8 mouse cellular contexts compared by ENCODE assay signal in the genomic region with DNA sequence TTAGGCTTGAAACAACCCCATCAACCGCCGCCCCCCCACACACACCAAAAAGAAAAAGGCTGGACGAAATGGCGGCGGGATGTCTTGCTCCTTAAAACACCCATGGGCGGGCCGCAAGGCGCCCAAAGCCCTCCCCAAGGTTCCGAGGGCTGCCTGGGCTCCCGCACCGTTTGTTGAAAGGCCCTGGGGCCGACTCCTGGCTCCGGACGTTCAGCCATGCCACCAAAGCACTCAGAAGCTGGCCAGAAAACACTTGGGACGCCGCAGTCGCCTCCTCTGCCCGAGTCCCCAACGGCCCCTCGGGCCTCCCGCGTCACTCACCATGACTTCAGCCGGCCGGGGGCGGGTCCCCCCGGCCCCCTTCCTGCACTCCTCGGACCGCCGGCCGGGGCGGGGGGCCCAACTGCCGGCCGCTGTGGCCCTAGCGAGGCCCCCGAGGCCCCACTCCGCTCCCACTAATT. TPM values are rescaled to one million over a fixed set of nuclear protein-coding genes. Genes with fewer than 3 reads are reported as not detected.
A peak's percentile ranks its signal among the peaks of the same experiment; 100 is the strongest.
DNase-seq lines count a peak whose midpoint lies in the region; ATAC-seq lines count a peak whose summit lies in the region.

No protein-coding gene starts in this region.

- peak; percentile 44; the same call in 1 of the 2 replicates for ATAC-seq in intestine, embryonic 15.5 days
- ATAC-seq in midbrain, embryonic 13.5 days: no peak; the same call in 1 of the 2 replicates
- no peak for ATAC-seq in inflammation-experienced regulatory T-cells, adult 6 months

- peak overlapping the region; percentile 93 for H3K27ac ChIP-seq in intestine, embryonic 15.5 days
- peak overlapping the region; percentile 94 for H3K27ac ChIP-seq in midbrain, embryonic 13.5 days

- H3K4me3 ChIP-seq in intestine, embryonic 15.5 days (replicated peaks): peak overlapping the region; percentile 96
- peak overlapping the region; percentile 79 for H3K4me3 ChIP-seq in midbrain, embryonic 13.5 days (replicated peaks)

- H3K9ac ChIP-seq in intestine, embryonic 15.5 days: peak overlapping the region; percentile 98
- H3K9ac ChIP-seq in midbrain, embryonic 13.5 days (replicated peaks): peak overlapping the region; percentile 99

- peak overlapping the region; percentile 68 for H3K4me2 ChIP-seq in intestine, embryonic 15.5 days (replicated peaks)
- peak overlapping the region; percentile 90 for H3K4me2 ChIP-seq in midbrain, embryonic 13.5 days (replicated peaks)

- intact Hi-C loops in left cerebral cortex, postnatal 10 days (cut with DNase I): no loop called here

- peak; percentile 23 to 39 for DNase-seq in adrenal gland, postnatal 4 days (ENCODE audit: low spot score in 2 of 2)
- DNase-seq in adrenal gland, postnatal 14 days: no peak
- DNase-seq in left cerebral cortex, postnatal 10 days (ENCODE audit: extremely low spot score in 1 of 2, low spot score in 2 of 2): peak; percentile 35 to 71
- no peak for DNase-seq in left cerebral cortex, adult 11 months (ENCODE audit: low spot score)
- DNase-seq in cerebellum, adult 9-11 months: peak; percentile 81

- H3K36me3 ChIP-seq in intestine, embryonic 15.5 days: peaks cover 10% of the 10 kb centered on the region
- peaks cover 28% of the 10 kb centered on the region for H3K36me3 ChIP-seq in midbrain, embryonic 13.5 days

- no peaks in the 10 kb centered on the region for H3K9me3 ChIP-seq in intestine, embryonic 15.5 days
- no peaks in the 10 kb centered on the region for H3K9me3 ChIP-seq in midbrain, embryonic 13.5 days

- no peaks in the 10 kb centered on the region for H3K27me3 ChIP-seq in intestine, embryonic 15.5 days (replicated peaks)
- H3K27me3 ChIP-seq in midbrain, embryonic 13.5 days: no peaks in the 10 kb centered on the region

- peaks cover 25% of the 10 kb centered on the region for H3K4me1 ChIP-seq in intestine, embryonic 15.5 days (replicated peaks)
- peaks cover 31% of the 10 kb centered on the region for H3K4me1 ChIP-seq in midbrain, embryonic 13.5 days (replicated peaks)

- under 1% methylated on average over 28 of the region's 36 CpGs for WGBS in intestine, embryonic 15.5 days
- WGBS in midbrain, embryonic 13.5 days: 0% methylated on average over 17 of the region's 36 CpGs

RNA-seq across cellular contexts. Expression of a gene that starts 0.5 kb away (rescaled TPM):
- 100 to 1,000 TPM; 140 to 156 TPM for total RNA-seq in adrenal gland, postnatal 4 days (2021)
- 140 and 146 TPM in 2 replicates for total RNA-seq in adrenal gland, postnatal 14 days (2021)
- 100 to 1,000 TPM; 145 to 159 TPM for total RNA-seq in left cerebral cortex, postnatal 10 days (2021)
- polyA plus RNA-seq in intestine, embryonic 15.5 days (2015; fragmentation: Nextera tagmentation; extraction: Ambion mirVana): 303 and 321 TPM in 2 replicates
- polyA plus RNA-seq in midbrain, embryonic 13.5 days (2015; fragmentation: Nextera tagmentation; extraction: Ambion mirVana): 281 and 301 TPM in 2 replicates
- 10 to 100 TPM; 13.2 to 64.5 (median 31.1) TPM for polyA plus RNA-seq in inflammation-experienced regulatory T-cells, adult 6 months (2017; shearing (Covaris generic))

RNA-seq across cellular contexts. Expression of a gene that starts 19.2 kb away (rescaled TPM):
- 1,000 to 10,000 TPM; 1,263 to 1,302 TPM for total RNA-seq in adrenal gland, postnatal 4 days (2021)
- 1,145 and 1,281 TPM in 2 replicates for total RNA-seq in adrenal gland, postnatal 14 days (2021)
- total RNA-seq in left cerebral cortex, postnatal 10 days (2021): 100 to 1,000 TPM; 484 to 532 TPM
- 328 and 339 TPM in 2 replicates for polyA plus RNA-seq in intestine, embryonic 15.5 days (2015; fragmentation: Nextera tagmentation; extraction: Ambion mirVana)
- 224 and 265 TPM in 2 replicates for polyA plus RNA-seq in midbrain, embryonic 13.5 days (2015; fragmentation: Nextera tagmentation; extraction: Ambion mirVana)
- 100 to 1,000 TPM; 324 to 638 (median 419) TPM for polyA plus RNA-seq in inflammation-experienced regulatory T-cells, adult 6 months (2017; shearing (Covaris generic))

RNA-seq across cellular contexts. Expression of a gene that starts 22.4 kb away (rescaled TPM):
- 1 to 10 TPM; 7.1 to 9.0 TPM for total RNA-seq in adrenal gland, postnatal 4 days (2021)
- 10.2 and 11.7 TPM in 2 replicates for total RNA-seq in adrenal gland, postnatal 14 days (2021)
- total RNA-seq in left cerebral cortex, postnatal 10 days (2021): 1 to 10 TPM; 4.1 to 5.2 TPM
- 40.4 and 40.6 TPM in 2 replicates for polyA plus RNA-seq in intestine, embryonic 15.5 days (2015; fragmentation: Nextera tagmentation; extraction: Ambion mirVana)
- polyA plus RNA-seq in midbrain, embryonic 13.5 days (2015; fragmentation: Nextera tagmentation; extraction: Ambion mirVana): 2.5 and 3.0 TPM in 2 replicates
- polyA plus RNA-seq in inflammation-experienced regulatory T-cells, adult 6 months (2017; shearing (Covaris generic)): under 1 TPM in 1 of 3 experiments, not detected in 2; 0.90 TPM

RNA-seq across cellular contexts. Expression of a gene that starts 29.1 kb away (rescaled TPM):
- total RNA-seq in adrenal gland, postnatal 4 days (2021): not detected
- not detected in 2 replicates for total RNA-seq in adrenal gland, postnatal 14 days (2021)
- not detected for total RNA-seq in left cerebral cortex, postnatal 10 days (2021)
- polyA plus RNA-seq in intestine, embryonic 15.5 days (2015; fragmentation: Nextera tagmentation; extraction: Ambion mirVana): 1.1 and 1.8 TPM in 2 replicates
- polyA plus RNA-seq in midbrain, embryonic 13.5 days (2015; fragmentation: Nextera tagmentation; extraction: Ambion mirVana): 0.45 TPM in 1 of 2 replicates, not detected in the other
- not detected for polyA plus RNA-seq in inflammation-experienced regulatory T-cells, adult 6 months (2017; shearing (Covaris generic))

RNA-seq across cellular contexts. Expression of a gene that starts 29.2 kb away (rescaled TPM):
- under 1 TPM; 0.14 to 0.31 TPM for total RNA-seq in adrenal gland, postnatal 4 days (2021)
- total RNA-seq in adrenal gland, postnatal 14 days (2021): not detected in 2 replicates
- total RNA-seq in left cerebral cortex, postnatal 10 days (2021): 1 to 10 TPM in 1 of 2 experiments, under 1 TPM in 1; 0.73 to 1.1 TPM
- polyA plus RNA-seq in intestine, embryonic 15.5 days (2015; fragmentation: Nextera tagmentation; extraction: Ambion mirVana): 0.14 and 0.24 TPM in 2 replicates
- 0.48 and 1.1 TPM in 2 replicates for polyA plus RNA-seq in midbrain, embryonic 13.5 days (2015; fragmentation: Nextera tagmentation; extraction: Ambion mirVana)
- not detected for polyA plus RNA-seq in inflammation-experienced regulatory T-cells, adult 6 months (2017; shearing (Covaris generic))

Comparison
In these comparisons a context has a peak if more than half of its experiments do, and no peak if none do; other contexts are left out.
1. DNase-seq: peak in adrenal gland, postnatal 4 days (2 of 2), left cerebral cortex, postnatal 10 days (2 of 2) and cerebellum, adult 9-11 months (single experiment); none in adrenal gland, postnatal 14 days (single experiment) and left cerebral cortex, adult 11 months (single experiment).